Mouse (Mus musculus) small intestine, adult 2 months (tissue): ENCODE measurements around the gene Nfyb.

Source experiments
- CTCF ChIP-seq: fragments of 200-500 bp; IDR thresholded peaks from 2 replicates; pipeline ENCODE4 v1.5.1; 2012; ENCODE audit warnings: low read depth, mild to moderate bottlenecking, control low read depth, inconsistent platforms, low read length, moderate library complexity, mixed read lengths; ENCODE audit not compliant: insufficient replicate concordance, insufficient read length; ENCODE audit errors: extremely low read depth
- POLR2A ChIP-seq: fragments of 200-500 bp; IDR thresholded peaks from 2 replicates; pipeline ENCODE4 v1.6.1; 2012; ENCODE audit warnings: low read depth, mild to moderate bottlenecking, control low read depth, inconsistent platforms, low read length, moderate library complexity

DNA sequence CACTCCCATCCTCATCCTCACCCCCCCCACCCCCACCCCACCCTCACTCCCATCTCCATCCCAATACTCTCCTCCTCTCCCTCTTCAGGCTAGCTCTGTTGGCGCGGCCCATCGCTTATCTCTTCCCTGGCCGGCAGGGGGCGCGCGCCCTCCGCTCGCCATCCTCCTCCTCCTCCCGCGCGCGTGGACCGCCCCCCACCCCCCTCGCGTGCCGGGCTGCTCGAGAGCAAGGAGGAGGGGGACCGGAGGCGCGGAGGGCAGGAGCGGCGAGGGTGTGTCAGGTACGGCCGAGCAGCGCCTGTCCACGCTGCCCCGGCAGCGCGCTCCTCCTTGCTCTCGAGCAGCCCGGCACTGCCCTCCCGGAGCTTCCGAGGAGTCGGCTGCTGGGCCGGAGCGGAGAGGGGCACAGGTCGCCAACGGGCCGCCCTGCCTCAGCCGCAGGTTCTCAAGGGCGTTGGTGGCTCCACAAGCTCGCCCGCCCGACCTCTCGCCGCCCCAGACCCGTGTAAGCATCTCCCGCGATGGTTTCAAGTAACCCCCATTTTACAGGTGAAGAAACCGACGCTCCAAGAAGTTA is 48.0 kb upstream of the Nfyb start:
- TF ChIP-seq CTCF (peak; percentile 72), POLR2A (no peak)
